23 mouse cellular contexts compared by ENCODE assay signal in the genomic region with DNA sequence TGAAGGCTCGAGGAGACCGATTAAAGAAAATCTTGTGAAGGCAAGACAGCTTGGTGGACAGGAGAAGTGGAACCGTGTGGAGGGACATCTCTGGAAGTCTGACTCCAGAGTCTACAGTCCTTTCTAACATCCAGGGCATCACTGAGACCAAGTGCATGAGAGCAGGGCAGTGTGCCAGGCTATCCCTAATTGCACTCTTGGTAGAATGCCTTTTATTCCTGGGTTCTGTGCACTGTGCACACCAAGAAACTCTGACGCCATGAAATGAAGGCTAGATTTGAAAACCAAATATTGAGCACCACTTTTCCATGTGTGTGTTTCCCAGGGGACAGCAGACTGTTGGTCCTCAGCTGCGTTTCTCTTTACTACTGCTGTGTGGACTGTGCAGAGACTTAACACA.
"Had no signal": no experiment of that assay in that cellular context is flagged by ENCODE, and none has a peak within 500 bp of the region (broad histone marks: within the 10 kb centered on the region; RNA-seq: fewer than 3 reads in every experiment).

No protein-coding gene starts in this region.

- H3K4me3 ChIP-seq: kidney, embryonic 15.5 days; limb, embryonic 10.5 days; limb, embryonic 13.5 days; liver, embryonic 12.5 days; liver, embryonic 15.5 days; midbrain, embryonic 12.5 days; midbrain, embryonic 15.5 days; neural tube, embryonic 12.5 days; neural tube, embryonic 15.5 days had no signal

- H3K27ac ChIP-seq: kidney, embryonic 15.5 days; limb, embryonic 10.5 days; limb, embryonic 13.5 days; liver, embryonic 12.5 days; liver, embryonic 15.5 days; macrophage; midbrain, embryonic 12.5 days; midbrain, embryonic 15.5 days; neural tube, embryonic 12.5 days; neural tube, embryonic 15.5 days; stomach, postnatal 0 days had no signal

- DNase-seq: kidney, postnatal 10 days; kidney, postnatal 36 days; layer of hippocampus, postnatal 36 days; liver; lung, adult 18-20 months; lung, postnatal 14 days; right cerebral cortex, adult 18-20 months; right cerebral cortex, postnatal 14 days; right cerebral cortex, postnatal 4 days; thymus, adult 2 months; thymus, postnatal 14 days; thymus, postnatal 4 days had no signal
